Mouse (Mus musculus) hematopoietic multipotent progenitor cell, adult 10-12 weeks (in vitro differentiated cells): ENCODE data around the gene Ttll5. TPM values are rescaled to one million over a fixed set of nuclear protein-coding genes. Genes with fewer than 3 reads are reported as not detected.

Source experiments
- polyA plus RNA-seq: library from polyadenylated mRNA; stranded (reverse); fragments of >175 nt; gene quantifications from 2 replicates; pipeline ENCODE4 v1.2.3, GENCODE M21; 2012; ENCODE audit warnings: low replicate concordance

Ttll5 gene
- 4.8 and 5.7 TPM in 2 replicates for polyA plus RNA-seq

DNA sequence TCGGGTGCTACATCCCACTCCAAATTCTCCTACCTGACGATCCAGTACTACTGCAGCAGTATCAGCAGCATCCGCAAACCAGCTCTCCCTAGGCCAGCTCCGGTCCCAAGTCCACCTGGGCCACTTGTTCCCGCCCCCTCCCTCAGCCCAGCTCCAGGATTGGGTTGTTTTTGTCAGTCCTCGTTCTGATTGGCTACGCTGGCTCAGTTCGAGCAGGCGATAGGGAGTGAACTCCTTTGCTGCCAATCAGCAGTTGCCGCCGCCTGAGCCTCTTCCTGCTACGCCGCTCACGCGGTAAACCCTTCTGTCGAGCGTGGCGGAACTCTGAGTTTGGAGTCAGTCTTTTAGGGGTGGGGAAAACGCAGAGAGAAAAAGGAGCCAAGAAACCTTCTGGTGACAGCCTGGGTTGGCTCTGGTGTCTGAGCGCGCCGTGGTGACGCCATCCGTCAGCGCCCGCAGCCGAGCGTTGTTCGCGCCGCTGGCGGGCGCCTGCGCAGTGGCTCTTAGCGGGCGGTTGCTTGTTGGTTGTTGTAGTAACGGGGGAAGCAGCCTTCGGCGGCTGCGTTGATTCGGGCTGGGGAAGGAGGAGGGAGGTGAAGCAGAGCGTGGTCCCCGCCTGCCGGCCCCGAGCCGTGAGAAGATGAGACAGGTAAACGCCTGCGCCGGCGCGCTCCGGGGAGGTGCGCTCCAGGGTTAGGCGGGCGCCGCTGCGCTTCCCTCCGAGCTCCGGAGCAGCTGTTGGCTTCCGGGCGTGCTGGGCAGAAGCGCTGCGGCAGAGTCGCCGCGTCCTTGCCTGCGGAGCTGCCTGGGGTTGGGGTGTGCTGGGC lies at the start of gene Ttll5, which contains the start of gene Erg28:
Ttll5 (plus strand) TSS at position 222 of the 827 bp plus-strand sequence.
Erg28 (minus strand) TSS at position 113 of the 827 bp plus-strand sequence.

DNA sequence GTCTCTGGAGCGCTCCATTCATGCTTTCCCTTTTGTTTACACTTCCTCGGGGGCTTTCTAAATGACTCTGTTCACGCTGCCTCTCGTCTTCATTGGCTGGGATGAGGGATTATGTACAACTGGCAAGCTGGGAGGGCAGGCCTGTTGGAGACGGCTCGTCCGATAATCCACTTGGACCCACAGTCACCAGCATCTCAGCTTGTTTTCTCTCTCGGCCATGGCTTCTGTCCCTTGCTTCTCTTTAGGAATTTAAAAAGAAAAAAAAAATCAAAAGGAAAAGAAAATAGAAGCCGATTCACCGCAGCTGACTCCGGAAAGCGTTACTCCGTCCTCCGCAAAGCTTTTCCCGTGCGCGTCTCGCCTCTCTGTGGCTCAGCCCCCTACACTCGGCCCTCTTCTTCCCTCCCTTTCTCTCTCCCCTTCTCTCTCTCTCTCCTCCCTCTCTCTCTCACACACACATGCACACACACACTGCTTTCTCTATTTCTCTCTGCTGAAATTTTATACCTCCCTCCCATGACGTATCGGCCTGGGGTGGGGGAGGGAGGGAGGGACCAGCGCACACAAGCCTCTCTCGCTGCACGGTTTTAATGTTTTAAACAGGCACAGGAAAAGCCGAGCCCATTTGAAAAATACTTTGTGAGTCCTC lies 254.2 kb downstream of the Ttll5 start, which contains the start of gene Tgfb3:
Tgfb3 (minus strand) TSS at position 489 of the 649 bp plus-strand sequence.

DNA sequence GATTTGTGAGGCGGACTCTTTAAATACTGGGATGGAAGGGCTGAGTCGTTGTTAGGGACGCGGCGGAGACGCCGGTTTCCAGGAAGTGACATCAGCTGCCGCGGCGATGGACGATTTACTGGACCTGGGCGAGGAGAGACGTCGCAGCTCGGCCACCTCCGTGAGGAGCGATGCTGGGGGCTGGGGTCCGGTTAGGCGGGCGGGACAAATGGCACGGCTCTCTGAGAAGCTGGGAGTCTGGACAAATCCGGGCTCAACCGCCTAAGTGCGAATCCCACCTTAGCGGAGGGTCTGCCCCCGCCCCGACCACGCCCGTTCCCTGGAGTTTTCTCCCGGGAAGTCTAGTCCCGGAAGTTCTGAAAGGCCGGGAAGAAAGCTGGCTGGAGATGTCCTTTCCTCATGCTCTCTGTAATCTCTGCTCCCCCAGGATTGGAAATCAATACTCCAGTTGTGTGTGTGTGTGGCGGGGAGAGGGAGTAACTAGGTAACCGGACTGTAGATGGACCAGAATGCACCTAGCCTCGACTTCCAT lies 258.1 kb downstream of the Ttll5 start, which contains the start of gene Ift43:
Ift43 (plus strand) TSS at position 61 of the 532 bp plus-strand sequence.

Other genes starting within 250 kb of the Ttll5 start
- gene Jdp2, start 225.6 kb upstream of the Ttll5 start, polyA plus RNA-seq = 10.7 and 19.1 TPM in 2 replicates
- 30.4 and 36.5 TPM in 2 replicates for gene Batf, start 138.0 kb upstream of the Ttll5 start, polyA plus RNA-seq
- gene Flvcr2, start 78.1 kb upstream of the Ttll5 start, polyA plus RNA-seq = not detected in 2 replicates
- 2.9 and 4.6 TPM in 2 replicates for gene Erg28, start 109 bp upstream of the Ttll5 start, polyA plus RNA-seq